Mouse (Mus musculus) embryonic fibroblast, embryonic 13.5 days (primary cell): ENCODE data around the gene Ccdc185.

ENCODE experiments used
- CTCF ChIP-seq: IDR thresholded peaks from 2 replicates; pipeline ENCODE4 v1.5.1; 2011; ENCODE audit warnings: mild to moderate bottlenecking, control low read depth, low read length, moderate library complexity, borderline replicate concordance; ENCODE audit not compliant: insufficient read depth
- POLR2A ChIP-seq: IDR thresholded peaks from 2 replicates; pipeline ENCODE4 v1.6.1; 2011; ENCODE audit warnings: low read depth, mild to moderate bottlenecking, control low read depth, low read length, moderate library complexity

GRCm38 (mm10) chr1:182758783-182759182 lies 9.8 kb upstream of the Ccdc185 start:
- TF ChIP-seq CTCF (no peak), POLR2A (no peak)
